16 mouse cellular contexts compared by ENCODE assay signal in genomic region chr11:65209441-65209840, GRCm38 (mm10). TPM values are rescaled to one million over a fixed set of nuclear protein-coding genes. Genes with fewer than 3 reads are reported as not detected.
DNase-seq lines count a peak whose midpoint lies in the region; ATAC-seq and TF ChIP-seq lines count a peak whose summit lies in the region.
"Had no signal": no experiment of that assay in that cellular context is flagged by ENCODE, and none has a peak within 500 bp of the region (broad histone marks: within the 10 kb centered on the region; RNA-seq: fewer than 3 reads in every experiment).

No protein-coding gene starts in this region.

- TF ChIP-seq EP300 in heart, postnatal 0 days (IDR thresholded peaks at IDR 0.05; ENCODE audit: low read depth) = peak; percentile 99

- no peak overlapping the region for H3K9ac ChIP-seq in lung, embryonic 16.5 days (ENCODE audit: low read length)
- 0 out of 2 replicates have a peak overlapping the region, but pooled peaks have one; percentile 11 for H3K9ac ChIP-seq in heart, postnatal 0 days (replicated peaks; ENCODE audit: low read depth, low read length)
- H3K9ac ChIP-seq: embryonic facial prominence, embryonic 12.5 days; forebrain, embryonic 15.5 days had no signal

- WGBS in lung, embryonic 16.5 days = 33% methylated on average over 6 of the region's 6 CpGs
- 39% methylated on average over 6 of the region's 6 CpGs for WGBS in lung, adult 2 months
- 6% methylated on average over 6 of the region's 6 CpGs for WGBS in heart, postnatal 0 days

- H3K36me3 ChIP-seq in lung, embryonic 16.5 days (ENCODE audit: control insufficient read depth, insufficient read depth, low read length) = no peaks in the 10 kb centered on the region
- peaks cover 24% of the 10 kb centered on the region; the same call in 1 of the 2 replicates for H3K36me3 ChIP-seq in heart, postnatal 0 days (replicated peaks; ENCODE audit: control insufficient read depth, insufficient read depth, low read length)
- H3K36me3 ChIP-seq: embryonic facial prominence, embryonic 12.5 days; forebrain, embryonic 15.5 days had no signal

- no peaks in the 10 kb centered on the region for H3K9me3 ChIP-seq in lung, embryonic 16.5 days (ENCODE audit: control insufficient read depth, low read length)
- no peaks in the 10 kb centered on the region for H3K9me3 ChIP-seq in heart, postnatal 0 days (replicated peaks; ENCODE audit: control insufficient read depth, low read length)
- H3K9me3 ChIP-seq: embryonic facial prominence, embryonic 12.5 days; forebrain, embryonic 15.5 days had no signal

- no peak for DNase-seq in lung, adult 2 months
- DNase-seq in fibroblast of lung, adult 2 months (ENCODE audit: low read depth) = peak; percentile 24
- DNase-seq in heart, postnatal 0 days (ENCODE audit: low spot score) = peak; percentile 96
- DNase-seq in testis, postnatal 14 days (ENCODE audit: low spot score) = peak; percentile 61
- no peak for DNase-seq in thymus, postnatal 25 days
- DNase-seq in layer of hippocampus, adult 8-10 months (ENCODE audit: low spot score in 2 of 2) = no peak
- DNase-seq: cerebellum, adult 11-12 months; gastrocnemius, postnatal 25 days; kidney, adult 11 months; liver had no signal

- H3K4me3 ChIP-seq in lung, embryonic 16.5 days (ENCODE audit: low read length) = no peak overlapping the region
- H3K4me3 ChIP-seq in lung, adult 2 months (replicated peaks; ENCODE audit: extremely low read depth, low read depth, low read length) = no peak overlapping the region
- no peak overlapping the region for H3K4me3 ChIP-seq in heart, postnatal 0 days (ENCODE audit: low read depth, low read length)
- H3K4me3 ChIP-seq: embryonic facial prominence, embryonic 12.5 days; forebrain, embryonic 15.5 days; myocyte had no signal

- no peak for TF ChIP-seq POLR2A in lung, adult 2 months (IDR thresholded peaks at IDR 0.05; ENCODE audit: borderline replicate concordance, extremely low read depth, low read depth, low read length)

- TF ChIP-seq CTCF in lung, adult 2 months (IDR thresholded peaks at IDR 0.05; ENCODE audit: insufficient read depth, low read length) = no peak
- no peak; the same call in 1 of the 2 replicates for TF ChIP-seq CTCF in heart, postnatal 0 days (IDR thresholded peaks at IDR 0.05; ENCODE audit: low read depth)

- ATAC-seq in lung, embryonic 16.5 days (ENCODE audit: low read depth) = 0 out of 2 replicates have a peak, but pooled peaks have one; percentile 24
- ATAC-seq in heart, postnatal 0 days (ENCODE audit: insufficient read depth, low read depth) = peak; percentile 93
- ATAC-seq: forebrain, embryonic 15.5 days had no signal

- no peak overlapping the region for H3K27ac ChIP-seq in lung, embryonic 16.5 days (ENCODE audit: low read length)
- peak overlapping the region; percentile 94 for H3K27ac ChIP-seq in heart, postnatal 0 days (ENCODE audit: low read depth)
- H3K27ac ChIP-seq: embryonic facial prominence, embryonic 12.5 days; forebrain, embryonic 15.5 days had no signal

- H3K27me3 ChIP-seq in lung, embryonic 16.5 days (ENCODE audit: control insufficient read depth, insufficient read depth, low read depth, low read length) = no peaks in the 10 kb centered on the region
- no peaks in the 10 kb centered on the region for H3K27me3 ChIP-seq in heart, postnatal 0 days (ENCODE audit: control insufficient read depth, insufficient read depth, low read length)
- H3K27me3 ChIP-seq: embryonic facial prominence, embryonic 12.5 days; forebrain, embryonic 15.5 days had no signal

- no peak overlapping the region for H3K4me2 ChIP-seq in lung, embryonic 16.5 days (ENCODE audit: low read depth, low read length)
- no peak overlapping the region for H3K4me2 ChIP-seq in heart, postnatal 0 days (ENCODE audit: low read depth, low read length)
- H3K4me2 ChIP-seq: embryonic facial prominence, embryonic 12.5 days; forebrain, embryonic 15.5 days had no signal

- H3K4me1 ChIP-seq in lung, embryonic 16.5 days (replicated peaks; ENCODE audit: control insufficient read depth, insufficient read depth, low read length) = peaks cover 2% of the 10 kb centered on the region; the same call in 1 of the 2 replicates
- H3K4me1 ChIP-seq in lung, adult 2 months (ENCODE audit: control insufficient read depth, insufficient read depth, low read length) = no peaks in the 10 kb centered on the region
- H3K4me1 ChIP-seq in heart, postnatal 0 days (ENCODE audit: control insufficient read depth, insufficient read depth) = peaks cover 50% of the 10 kb centered on the region
- H3K4me1 ChIP-seq: embryonic facial prominence, embryonic 12.5 days; forebrain, embryonic 15.5 days had no signal

RNA-seq across cellular contexts. Expression of gene Arhgap44, which starts 46.7 kb away (rescaled TPM):
- 16.4 and 18.3 TPM in 2 replicates for polyA plus RNA-seq in lung, embryonic 16.5 days (2015; fragmentation: Nextera tagmentation; extraction: Ambion mirVana)
- polyA plus RNA-seq in lung, adult 2 months (2012; rRNA removed) = 28.1 and 32.6 TPM in 2 replicates
- 17.7 and 18.1 TPM in 2 replicates for total RNA-seq in heart, postnatal 0 days (2014; rRNA removed; ENCODE audit: low replicate concordance)
- polyA plus RNA-seq in heart, postnatal 0 days (2015; fragmentation: Nextera tagmentation; extraction: Ambion mirVana) = 8.5 and 8.9 TPM in 2 replicates
- 100 to 1,000 TPM; 110 to 119 (median 112) TPM for total RNA-seq in layer of hippocampus, adult 8-10 months (2022)
- total RNA-seq: megakaryocyte progenitor cell, adult 5-6 weeks had no signal

RNA-seq across cellular contexts. Expression of gene 1700086D15Rik, which starts 49.8 kb away (rescaled TPM):
- polyA plus RNA-seq in lung, embryonic 16.5 days (2015; fragmentation: Nextera tagmentation; extraction: Ambion mirVana) = 0.14 and 0.19 TPM in 2 replicates
- 0.27 and 0.32 TPM in 2 replicates for polyA plus RNA-seq in lung, adult 2 months (2012; rRNA removed)
- 1.2 and 8.0 TPM in 2 replicates for total RNA-seq in heart, postnatal 0 days (2014; rRNA removed; ENCODE audit: low replicate concordance)
- 0.11 TPM in 1 of 2 replicates, not detected in the other for polyA plus RNA-seq in heart, postnatal 0 days (2015; fragmentation: Nextera tagmentation; extraction: Ambion mirVana)
- total RNA-seq in layer of hippocampus, adult 8-10 months (2022) = 1 to 10 TPM; 2.1 to 5.2 (median 2.7) TPM
- total RNA-seq: gastrocnemius, postnatal 25 days; megakaryocyte progenitor cell, adult 5-6 weeks had no signal
- polyA plus RNA-seq: embryonic facial prominence, embryonic 12.5 days; myocyte; small intestine, adult 2 months had no signal

Comparison
In these comparisons a context has a peak if more than half of its experiments do, and no peak if none do; other contexts are left out.
1. DNase-seq: peak in fibroblast of lung, adult 2 months (single experiment), heart, postnatal 0 days (single experiment) and testis, postnatal 14 days (single experiment); none in lung, adult 2 months (single experiment), thymus, postnatal 25 days (single experiment) and layer of hippocampus, adult 8-10 months (0 of 2).